Mouse (Mus musculus): ENCODE results near the gene Tcte1.
A peak's percentile ranks its signal among the peaks of the same experiment; 100 is the strongest.

Tcte1 gene

DNA sequence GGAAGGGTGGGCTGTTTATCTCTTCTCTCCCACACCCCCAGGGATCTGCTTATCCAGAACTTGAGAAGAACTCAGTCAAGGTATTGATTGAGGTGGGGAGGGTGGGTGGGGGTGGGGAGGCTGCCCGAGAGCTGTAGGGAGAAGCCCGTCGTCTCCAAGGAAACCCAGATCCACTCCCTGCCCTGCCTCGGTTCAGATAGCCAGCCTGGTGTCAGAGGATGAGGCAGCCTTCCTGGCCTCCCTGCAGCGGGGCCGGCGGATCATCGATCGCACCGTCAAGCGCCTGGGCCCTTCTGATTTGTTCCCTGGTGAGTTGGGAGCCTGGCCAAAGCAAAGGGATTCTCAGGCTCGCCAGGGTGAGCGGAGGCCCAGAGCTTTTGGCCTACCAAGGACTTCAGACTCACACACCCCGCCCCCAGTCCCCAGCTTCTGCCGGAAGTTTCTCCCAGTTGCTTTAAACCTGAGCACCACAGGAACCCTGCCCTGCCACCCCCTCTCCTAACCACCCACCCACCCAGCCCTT, 8.0 kb upstream of the Tcte1 start:
- no peak for DNase-seq (ENCODE audit: low read depth, low spot score)

DNA sequence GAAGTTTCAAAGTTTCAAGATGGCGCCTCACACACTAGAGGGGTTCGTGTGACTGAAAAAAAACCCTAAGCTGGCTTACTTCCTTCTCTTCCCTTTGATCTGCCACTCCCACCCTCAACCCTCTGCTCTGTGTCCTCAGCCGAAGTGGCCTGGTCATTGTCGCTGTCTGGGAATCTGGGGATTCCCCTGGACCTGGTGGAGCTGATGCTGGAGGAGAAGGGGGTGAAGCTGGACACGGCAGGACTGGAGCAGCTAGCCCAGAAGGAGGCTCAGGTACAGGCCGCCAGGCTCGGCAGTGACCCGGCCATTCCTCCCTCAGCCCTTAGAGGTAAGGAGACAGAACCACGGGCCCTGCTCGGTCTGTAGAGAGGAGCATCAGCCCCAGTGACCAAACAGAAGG, 7.4 kb upstream of the Tcte1 start:
- DNase-seq (ENCODE audit: low read depth, low spot score): no peak

DNA sequence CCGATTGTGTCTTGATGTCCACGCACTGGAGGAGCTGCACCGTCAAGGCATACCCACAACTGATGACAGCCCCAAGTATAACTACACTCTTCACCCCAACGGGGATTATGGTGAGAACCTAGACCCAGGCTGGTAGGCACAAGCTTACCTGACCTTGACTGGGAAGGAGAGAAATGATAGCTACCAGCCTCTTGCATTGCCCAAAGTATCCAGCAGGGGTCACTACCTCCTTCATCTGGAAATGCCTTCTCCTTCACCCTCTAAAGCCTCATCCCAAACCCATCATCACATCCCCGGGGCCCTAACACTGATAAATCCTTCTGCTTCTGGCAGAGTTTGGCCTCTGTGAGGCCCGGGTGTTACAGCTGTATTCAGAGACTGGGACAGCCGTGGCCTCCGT, 6.7 kb upstream of the Tcte1 start:
- peak; percentile 85 for DNase-seq (ENCODE audit: low read depth, low spot score)

DNA sequence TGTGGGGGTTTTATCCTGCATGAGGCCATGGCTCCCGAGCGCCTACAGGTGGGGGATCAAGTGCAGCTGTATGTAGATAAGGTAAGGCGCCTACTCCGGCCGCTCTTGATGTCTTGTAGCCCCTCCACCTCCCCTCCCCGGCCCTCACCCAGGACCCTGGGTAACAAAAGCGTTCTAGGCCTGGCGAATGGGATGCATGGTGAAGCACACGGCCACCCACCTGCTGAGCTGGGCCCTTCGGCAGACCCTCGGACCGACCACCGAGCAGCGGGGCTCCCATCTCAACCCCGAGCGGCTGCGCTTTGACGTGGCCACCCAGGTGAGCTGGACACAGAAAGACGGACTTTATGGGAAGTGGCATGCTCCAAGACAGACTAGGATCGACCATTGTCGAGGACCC, 6.1 kb upstream of the Tcte1 start:
- DNase-seq (ENCODE audit: low read depth, low spot score): no peak

DNA sequence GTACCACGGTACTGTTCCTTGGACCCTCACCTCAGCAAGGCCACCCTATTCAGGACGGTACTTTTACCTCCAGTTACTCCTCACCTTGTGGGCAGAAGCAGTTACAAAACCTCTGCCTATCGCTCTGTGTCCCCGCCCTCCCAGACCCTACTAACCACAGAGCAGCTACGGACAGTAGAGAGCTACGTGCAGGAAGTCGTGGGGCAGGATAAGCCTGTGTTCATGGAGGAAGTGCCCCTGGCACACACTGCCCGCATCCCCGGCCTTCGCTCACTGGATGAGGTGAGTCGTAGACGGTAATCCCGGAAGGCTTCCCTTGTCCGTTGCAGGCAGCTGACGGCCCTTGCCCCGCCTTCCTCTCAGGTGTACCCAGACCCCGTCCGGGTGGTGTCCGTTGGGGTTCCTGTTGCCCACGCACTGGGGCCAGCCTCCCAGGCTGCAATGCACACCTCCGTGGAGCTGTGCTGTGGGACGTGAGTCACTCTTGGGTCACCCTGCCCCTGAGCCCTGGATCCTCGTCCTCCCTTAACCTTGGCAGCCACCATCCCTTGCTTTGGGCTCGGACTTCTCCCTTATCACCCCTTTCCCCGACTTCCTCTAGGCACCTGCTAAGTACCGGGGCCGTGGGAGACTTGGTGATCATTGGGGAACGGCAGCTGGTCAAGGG, 5.6 kb upstream of the Tcte1 start:
- DNase-seq (ENCODE audit: low read depth, low spot score): no peak

DNA sequence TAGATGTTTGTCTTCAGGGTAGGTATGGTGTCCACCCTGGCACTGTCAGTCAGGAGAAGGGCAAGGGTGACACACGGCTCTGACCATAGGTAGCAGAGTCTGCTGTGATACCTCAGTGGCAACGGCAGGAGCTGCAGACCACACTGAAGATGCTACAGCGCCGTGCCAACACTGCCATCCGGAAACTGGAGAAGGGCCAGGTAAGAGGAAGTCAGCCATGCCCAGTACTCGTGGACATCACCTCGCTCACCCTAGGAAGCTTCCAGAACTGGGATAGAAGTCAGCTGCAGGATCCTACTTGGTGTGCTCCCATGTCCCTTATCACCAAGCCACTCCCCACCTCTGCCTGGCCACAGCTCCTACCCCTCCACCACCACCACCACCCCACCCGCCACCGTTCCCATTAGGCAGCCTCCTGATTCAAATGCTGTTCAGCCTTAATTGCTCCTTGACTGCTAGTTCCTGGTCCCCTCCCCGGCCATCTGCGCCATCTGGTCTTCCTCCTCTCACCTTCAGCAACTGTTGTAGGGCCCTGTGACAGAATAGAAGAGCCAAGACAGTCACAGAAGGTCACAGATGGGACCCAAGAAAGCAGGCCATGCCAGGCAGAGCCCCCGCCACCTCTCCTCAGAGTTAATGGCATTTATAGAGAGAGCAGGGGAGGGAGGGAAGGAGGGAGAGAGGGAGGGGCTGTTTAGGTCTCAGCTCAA, 4.3 kb upstream of the Tcte1 start:
- no peak for DNase-seq (ENCODE audit: low read depth, low spot score)

DNA sequence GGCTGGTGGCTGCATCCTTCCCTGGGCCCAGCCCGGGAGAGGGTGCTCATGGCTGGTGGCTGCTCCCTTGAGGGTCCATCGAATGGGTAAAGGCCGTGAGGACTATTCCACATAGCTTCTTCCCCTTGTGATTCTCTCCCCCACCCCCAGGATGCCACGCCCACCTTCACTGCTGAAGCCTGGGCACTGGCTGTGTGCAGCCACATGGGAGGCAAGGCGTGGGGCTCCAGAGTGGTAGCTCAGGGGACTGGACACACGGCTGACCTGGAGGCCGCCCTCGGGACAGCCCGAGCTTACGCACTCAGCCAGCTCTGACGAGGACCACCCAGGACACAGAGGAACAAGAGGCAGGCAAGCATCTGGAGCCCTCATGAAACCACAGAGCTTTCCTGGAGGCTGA, 3.1 kb upstream of the Tcte1 start:
- DNase-seq (ENCODE audit: low read depth, low spot score): no peak

DNA sequence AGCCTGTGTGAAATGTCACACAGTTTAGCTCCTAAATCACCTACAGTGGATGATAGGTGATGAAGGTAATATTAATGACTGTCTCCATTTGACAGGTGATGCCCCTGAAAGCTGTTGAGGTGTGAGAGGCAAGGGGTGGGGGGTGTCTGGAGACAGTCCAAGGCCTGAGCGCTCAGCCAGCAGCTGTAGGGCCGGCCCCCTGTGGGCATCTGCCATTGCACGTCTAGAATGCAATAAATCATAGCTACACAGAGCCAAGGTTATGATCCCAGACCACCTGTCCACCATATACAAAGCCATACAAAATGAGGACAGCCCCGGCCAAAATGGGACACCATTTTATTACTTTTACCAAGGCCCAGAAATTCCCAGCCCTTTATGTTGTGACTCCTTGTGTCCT, 1.7 kb downstream of the Tcte1 start:
- DNase-seq (ENCODE audit: low read depth, low spot score): no peak

DNA sequence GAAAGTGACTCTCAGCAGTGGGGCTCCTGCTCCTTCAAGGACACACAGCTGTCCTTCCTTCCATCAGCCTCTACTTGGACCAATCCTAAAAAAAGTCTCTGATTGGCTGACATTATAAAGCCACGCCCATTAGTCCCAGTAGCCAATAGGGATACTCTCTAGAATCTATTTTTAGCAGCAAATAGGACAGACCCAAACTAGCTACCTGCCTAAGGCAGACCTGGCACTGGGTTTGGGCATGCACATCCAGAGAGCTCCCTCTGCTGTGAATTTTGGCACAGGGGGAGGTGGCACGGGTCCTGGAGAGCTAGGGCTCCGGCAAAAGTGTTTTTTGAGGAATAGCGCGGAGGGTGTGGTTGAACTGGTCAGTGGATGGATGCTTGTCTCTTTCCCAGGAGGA, 3.3 kb downstream of the Tcte1 start:
- no peak for DNase-seq (ENCODE audit: low read depth, low spot score)

DNA sequence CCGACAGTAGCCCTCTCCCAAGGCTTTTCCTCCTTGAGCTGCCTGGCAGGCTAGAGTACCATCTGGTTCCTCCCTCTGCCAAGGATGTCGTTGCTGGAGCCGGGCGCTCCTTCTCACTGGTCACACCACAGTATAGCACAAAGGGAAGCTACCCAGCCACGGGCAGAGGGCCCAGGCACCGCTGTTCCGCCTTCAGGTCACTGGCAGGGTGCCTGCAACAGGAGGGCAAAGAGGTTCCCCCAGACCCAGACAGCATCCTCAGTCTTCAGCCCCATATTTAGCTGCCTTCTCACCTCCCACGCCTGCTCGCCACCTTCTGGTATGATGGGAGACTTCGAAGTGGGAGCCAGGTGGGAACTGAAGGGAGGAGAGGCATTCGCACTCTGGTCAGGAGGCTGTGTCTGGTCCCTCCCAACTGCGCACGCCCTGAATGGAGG, 7.1 kb downstream of the Tcte1 start:
- no peak for DNase-seq (ENCODE audit: low read depth, low spot score)

DNA sequence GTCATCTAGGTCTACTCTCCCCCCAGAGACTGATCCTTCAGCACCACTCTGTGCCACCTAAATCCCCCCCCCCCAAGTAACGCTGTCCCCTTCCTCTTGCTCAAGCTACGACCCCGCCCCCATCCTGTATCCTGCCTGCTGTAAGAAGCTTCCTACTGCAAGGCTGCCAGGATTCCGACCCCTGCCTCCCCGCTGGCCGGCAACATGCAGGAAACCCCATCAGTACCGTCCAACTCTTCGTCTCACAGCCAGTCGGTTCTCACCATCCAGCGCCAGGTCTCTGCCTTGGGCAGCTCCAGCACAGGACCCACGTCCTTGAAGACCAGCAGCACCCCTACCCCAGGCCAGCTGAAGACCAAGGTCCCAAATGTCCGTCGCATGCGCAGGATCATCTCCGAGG, 9.7 kb downstream of the Tcte1 start:
- DNase-seq (ENCODE audit: low read depth, low spot score): no peak

DNA sequence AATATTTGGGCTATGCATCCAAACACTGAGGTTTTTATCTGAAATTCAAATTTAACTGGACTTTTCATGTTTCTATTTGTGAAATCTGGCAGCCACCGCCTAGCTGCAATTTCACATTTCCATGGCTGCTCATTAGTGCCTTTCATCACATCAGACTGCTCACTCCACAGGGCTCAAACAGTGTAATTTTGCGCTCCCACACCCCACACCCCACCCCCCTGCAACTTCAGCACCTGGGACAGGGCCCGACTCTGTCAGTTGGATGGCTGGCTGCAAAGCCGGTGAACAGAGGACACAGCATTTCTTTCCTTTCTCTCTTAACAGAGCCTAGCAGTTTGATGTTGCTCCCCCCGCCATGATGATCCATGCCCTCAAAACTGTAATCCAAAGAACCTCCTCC, 13.0 kb downstream of the Tcte1 start:
- DNase-seq (ENCODE audit: low read depth, low spot score): no peak

DNA sequence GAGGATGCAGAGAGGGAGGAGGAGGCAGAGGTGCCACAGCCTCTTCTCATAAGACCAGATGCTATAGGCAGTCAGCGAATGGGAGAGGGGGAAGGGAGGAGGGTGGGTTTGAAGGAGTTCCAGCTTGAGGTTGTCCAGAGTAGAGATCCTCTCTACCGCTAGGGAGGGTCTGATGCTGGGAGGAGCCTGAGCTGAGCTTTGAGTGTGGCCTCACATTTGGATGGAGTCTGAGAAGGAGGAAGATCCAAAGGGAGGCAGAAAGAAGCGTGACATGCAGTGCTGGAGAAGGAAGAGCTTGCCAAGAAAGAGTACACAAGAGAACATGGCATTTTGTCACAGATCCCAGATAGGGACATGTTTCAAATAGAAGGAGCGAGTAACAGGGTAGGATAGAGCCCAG, 15.2 kb downstream of the Tcte1 start:
- no peak for DNase-seq (ENCODE audit: low read depth, low spot score)

DNA sequence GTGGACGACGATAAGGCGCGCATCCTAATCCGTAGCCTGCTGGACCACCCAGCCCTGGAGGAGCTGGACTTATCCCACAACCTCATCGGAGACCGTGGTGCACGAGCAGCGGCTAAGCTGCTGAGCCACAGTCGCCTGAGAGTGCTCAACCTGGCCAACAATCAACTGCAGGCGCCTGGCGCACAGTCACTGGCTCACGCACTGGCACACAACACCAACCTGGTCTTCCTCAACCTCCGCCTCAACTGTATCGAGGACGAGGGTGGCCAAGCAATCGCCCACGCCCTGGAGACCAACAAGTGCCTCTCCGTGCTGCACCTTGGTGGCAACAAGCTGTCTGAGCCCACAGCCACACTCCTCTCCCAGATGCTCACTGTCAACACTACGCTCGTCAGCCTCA, 16.4 kb downstream of the Tcte1 start:
- no peak for DNase-seq (ENCODE audit: low read depth, low spot score)

DNA sequence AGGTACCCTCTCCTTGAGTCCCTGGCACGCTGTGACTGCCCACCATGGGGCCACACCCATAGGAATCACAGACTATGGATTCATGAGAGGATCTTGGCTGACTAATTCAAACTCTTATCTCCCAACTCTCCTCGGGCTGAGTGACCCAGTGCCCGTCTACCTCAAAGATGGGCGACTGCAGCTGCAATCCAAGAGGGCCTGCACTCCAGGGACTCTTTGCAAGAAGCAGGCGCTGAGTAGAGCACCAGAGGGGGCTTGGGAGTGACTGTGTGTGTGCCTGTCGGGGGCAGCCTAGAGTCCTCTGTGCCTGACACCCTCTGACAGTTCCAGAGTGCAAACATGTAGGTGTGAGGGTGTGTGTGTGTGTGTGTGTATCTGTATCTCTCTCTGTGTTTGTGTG, 18.9 kb downstream of the Tcte1 start:
- no peak for DNase-seq (ENCODE audit: low read depth, low spot score)

DNA sequence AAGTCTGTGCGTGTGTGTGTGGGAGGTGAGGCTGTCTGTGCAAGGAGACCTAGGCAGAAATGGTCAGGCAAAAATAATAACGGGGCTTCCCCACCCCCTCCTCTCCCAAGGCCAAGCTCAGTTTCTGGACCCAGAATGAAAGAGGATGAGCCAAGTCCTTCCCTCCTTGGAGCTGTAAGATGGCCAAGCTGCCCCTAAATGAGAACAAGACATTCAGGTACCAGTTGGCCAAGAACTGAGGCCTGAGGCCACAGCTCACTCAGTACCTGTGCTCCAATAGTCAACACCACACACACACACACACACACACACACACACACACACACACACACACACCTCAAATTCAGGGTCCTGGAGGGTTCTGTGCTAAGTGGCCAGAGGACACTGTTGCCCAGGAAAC, 19.5 kb downstream of the Tcte1 start:
- no peak for DNase-seq (ENCODE audit: low read depth, low spot score)

DNA sequence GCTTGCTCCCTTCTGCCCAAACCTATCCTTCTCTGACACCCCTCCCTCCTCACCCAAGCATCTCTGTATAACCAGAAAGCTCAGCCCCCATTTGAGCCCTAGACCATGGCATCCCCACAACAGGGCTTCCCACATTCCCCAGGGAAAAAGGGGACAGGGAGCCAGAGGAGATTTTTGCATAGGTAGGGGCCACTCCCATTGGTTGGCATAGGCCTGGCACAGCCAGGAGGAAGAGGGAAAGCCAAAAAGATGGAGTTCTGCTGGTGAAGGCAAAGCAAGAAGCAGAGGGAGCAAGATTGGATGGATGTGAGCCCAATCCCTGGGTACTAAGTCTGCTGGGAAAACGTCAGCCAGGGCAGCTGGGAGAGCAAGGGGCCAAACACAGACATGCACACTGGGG, 19.9 kb downstream of the Tcte1 start:
- no peak for DNase-seq (ENCODE audit: low read depth, low spot score)

DNA sequence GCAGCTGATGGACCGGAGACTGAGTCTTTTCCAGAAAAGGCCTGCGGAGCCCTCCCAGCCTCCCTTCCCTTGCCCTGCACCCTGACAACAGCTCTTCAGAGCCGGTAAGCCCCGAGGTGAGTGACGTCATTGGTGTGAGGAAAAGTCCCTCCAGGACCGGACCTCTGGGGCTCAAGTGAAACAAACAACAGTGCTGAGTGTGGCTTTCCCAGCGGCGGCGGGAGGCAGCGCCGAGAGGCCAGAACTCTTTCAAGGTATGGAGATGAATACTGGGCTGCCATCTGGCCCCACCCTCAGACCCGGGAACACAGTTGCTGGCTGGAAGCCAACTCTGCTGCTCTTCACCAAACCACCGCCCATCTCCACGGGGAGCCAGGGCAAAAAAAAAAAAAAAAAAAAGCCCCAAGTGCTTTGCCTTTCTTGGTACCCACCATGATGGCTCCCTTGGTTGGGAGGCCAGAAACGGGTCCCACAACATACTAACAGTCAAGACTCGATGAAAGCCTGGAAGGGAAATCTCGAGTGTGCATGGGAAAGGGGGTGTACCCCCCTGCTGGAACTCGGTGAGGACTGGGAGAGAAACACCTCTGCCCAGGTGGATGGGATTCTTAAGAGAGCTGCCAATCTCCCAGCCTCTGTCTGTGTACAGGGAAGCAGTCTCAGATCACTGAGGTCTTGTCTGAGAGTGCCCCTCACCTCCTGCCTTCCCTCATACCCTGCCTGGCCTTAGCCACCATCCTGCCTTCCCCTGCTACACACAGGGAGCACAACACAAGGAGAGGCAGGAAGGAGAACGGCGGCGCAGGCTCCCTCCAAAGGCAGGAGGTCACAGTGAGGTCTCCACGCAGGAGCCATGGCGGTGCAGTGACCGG, 21.0 kb downstream of the Tcte1 start:
- no peak for DNase-seq (ENCODE audit: low read depth, low spot score)

DNA sequence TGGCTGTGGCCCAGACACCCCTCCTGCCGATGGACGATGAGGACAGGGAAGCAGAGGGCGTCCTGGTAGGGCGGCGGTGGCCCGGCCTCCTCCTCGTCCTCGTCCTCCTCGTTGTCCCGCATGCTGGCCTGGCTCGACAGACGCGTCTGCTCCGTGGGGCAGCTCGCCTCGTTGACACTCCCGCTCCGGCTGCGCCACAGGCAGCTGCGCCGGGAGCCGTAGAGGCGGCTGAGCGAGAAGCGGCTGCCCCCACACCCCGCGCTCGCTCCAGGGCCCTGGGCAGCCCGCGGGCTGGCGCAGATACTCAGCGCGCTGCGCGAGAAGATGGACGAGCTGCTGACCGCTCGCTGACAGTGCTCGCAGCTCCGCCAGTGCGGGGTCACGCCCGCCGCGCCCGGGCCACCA, 21.6 kb downstream of the Tcte1 start:
- DNase-seq (ENCODE audit: low read depth, low spot score): no peak

DNA sequence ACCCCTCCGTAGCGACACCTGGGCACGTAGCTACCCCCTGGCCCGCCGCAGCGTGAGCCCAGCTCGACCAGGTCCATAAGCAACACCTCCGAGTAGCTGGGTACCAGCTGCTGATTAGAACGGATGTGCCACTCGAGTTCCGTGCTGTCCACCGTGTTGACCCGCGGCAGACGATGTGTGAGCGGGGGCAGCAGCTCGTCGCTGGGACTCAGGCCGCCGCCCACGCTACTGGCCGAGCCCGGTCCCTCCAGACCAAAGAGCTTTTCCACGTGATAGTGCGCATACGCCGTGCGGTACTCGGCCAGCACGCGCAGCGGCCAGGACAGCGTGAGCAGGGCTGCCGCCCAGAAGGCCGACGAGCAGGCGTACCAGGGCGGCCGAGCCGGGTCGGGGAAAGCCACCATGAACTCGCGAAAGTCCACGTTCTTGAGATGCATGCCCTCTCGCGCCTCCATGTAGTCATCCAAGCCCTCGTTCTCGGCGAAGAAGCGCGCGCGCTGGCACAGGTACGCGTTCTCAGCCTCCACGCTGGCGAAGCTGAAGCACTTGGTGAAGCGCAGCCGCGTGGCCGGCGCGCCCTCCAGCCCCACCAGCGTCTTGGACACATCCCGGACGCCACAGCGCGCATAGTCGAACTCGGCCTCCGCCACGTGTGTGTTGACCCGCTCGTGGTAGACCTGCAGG, 22.2 kb downstream of the Tcte1 start:
- DNase-seq (ENCODE audit: low read depth, low spot score): no peak

DNA sequence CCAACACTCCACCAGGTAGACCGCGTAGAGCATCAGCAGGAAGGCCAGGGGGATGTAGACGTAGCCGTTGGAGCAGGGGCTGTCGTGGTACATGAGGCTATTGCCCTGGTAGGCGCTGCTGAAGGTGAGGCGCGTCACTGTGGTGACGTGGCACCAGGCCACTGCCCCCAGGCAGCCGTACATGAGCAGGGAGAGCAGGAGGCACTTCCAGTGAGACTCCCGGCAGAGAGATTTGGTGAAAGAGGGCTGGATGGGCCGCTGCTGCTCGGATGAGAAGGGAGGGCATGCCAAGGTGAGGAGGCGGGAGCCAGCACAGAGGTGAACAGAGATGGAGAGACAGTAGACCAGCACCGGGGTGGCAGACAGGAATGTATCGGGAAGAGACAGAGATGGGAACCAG, 23.7 kb downstream of the Tcte1 start:
- DNase-seq (ENCODE audit: low read depth, low spot score): no peak
